Mouse (Mus musculus) liver, embryonic 14.5 days (tissue): Measurements from ENCODE around the gene Dnah11.

Experiments used
- CTCF ChIP-seq: IDR thresholded peaks from 2 replicates; pipeline ENCODE4 v1.5.1; 2016; ENCODE audit warnings: antibody characterized with exemption, low read depth, control low read depth
- EP300 ChIP-seq: IDR thresholded peaks from 2 replicates; pipeline ENCODE4 v1.6.1; 2016; ENCODE audit warnings: antibody characterized with exemption, low read depth

DNA sequence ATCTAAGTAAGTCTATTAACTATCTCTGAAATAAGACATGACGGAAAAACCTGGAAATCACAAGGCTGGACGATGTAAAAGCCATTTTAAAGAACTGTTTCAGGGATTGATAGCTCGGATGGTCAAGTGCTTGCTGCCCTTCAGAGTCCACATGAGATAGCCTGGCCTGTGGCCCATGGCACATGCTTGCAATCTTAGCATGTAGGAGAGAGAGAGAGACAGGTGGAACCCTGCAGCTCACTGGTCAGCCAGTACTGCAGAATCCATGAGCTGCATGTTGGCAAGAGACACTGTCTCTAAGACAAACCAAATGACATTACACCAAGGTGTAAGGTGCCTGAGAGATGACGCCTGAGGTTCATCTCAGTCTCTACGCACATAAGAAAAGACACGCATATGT, 118.4 kb downstream of the Dnah11 start:
- no peak for TF ChIP-seq CTCF
- no peak for TF ChIP-seq EP300
